Mouse (Mus musculus) midbrain, embryonic 16.5 days (tissue): ENCODE data around the gene Adgrl2. TPM values are rescaled to one million over a fixed set of nuclear protein-coding genes. Genes with fewer than 3 reads are reported as not detected.

Experiments used
- ATAC-seq: fragments of 200-750 bp; cut with Nextera tagmentation; 2 replicates; pipeline ENCODE4 v1.8.0; 2017; ENCODE audit warnings: moderate TSS enrichment
- H3K27ac ChIP-seq: fragments of 300-500 bp; sonication (generic); 2 replicates; pipeline ENCODE4 v1.5.1; 2014; ENCODE audit warnings: mild to moderate bottlenecking, low read length, mixed read lengths
- H3K27me3 ChIP-seq: fragments of 300-500 bp; sonication (generic); 2 replicates; pipeline ENCODE4 v1.6.1; 2014; ENCODE audit warnings: low read depth, low read length, mixed read lengths; ENCODE audit not compliant: control insufficient read depth, insufficient read depth
- H3K36me3 ChIP-seq: fragments of 300-500 bp; sonication (generic); 2 replicates; pipeline ENCODE4 v1.6.1; 2014; ENCODE audit warnings: mild to moderate bottlenecking, low read length, moderate library complexity, mixed read lengths; ENCODE audit not compliant: control insufficient read depth, insufficient read depth
- H3K4me1 ChIP-seq: fragments of 300-500 bp; sonication (generic); 2 replicates; pipeline ENCODE4 v1.6.1; 2014; ENCODE audit warnings: mild to moderate bottlenecking, low read length, mixed read lengths; ENCODE audit not compliant: control insufficient read depth, insufficient read depth
- H3K4me2 ChIP-seq: fragments of 300-500 bp; sonication (generic); 2 replicates; pipeline ENCODE4 v1.6.1; 2014; ENCODE audit warnings: mild to moderate bottlenecking, low read length, mixed read lengths
- H3K4me3 ChIP-seq: fragments of 300-500 bp; sonication (generic); 2 replicates; pipeline ENCODE4 v1.5.1; 2014; ENCODE audit warnings: low read depth, mild to moderate bottlenecking, low read length, moderate library complexity, mixed read lengths
- H3K9ac ChIP-seq: fragments of 300-500 bp; sonication (generic); 2 replicates; pipeline ENCODE4 v1.6.1; 2014; ENCODE audit warnings: low read depth, low read length, mixed read lengths
- H3K9me3 ChIP-seq: fragments of 300-500 bp; sonication (generic); replicated peaks from 2 replicates; pipeline ENCODE4 v1.6.1; 2014; ENCODE audit warnings: mild to moderate bottlenecking, low read length, mixed read lengths; ENCODE audit not compliant: control insufficient read depth, poor library complexity, severe bottlenecking
- WGBS: fragments of 180-500 bp; shearing (Covaris S2); extraction: QIAGEN DNeasy Blood & Tissue Kit; methylation state at CpG from one replicate; pipeline ENCODE4 v1.1.7; 2014; 5-methylcytosine and 5-hydroxymethylcytosine counted together
- polyA plus RNA-seq: library from polyadenylated mRNA; unstranded; fragments of >200 nt; fragmentation: Nextera tagmentation; extraction: Ambion mirVana; gene quantifications from 2 replicates; pipeline ENCODE4 v1.2.1, GENCODE M21; 2015

The Adgrl2 gene
- polyA plus RNA-seq, 1 experiment from 2014 or later: 119 TPM

GRCm38 (mm10) chr3:148982370-148982769 is 8.0 kb downstream of the Adgrl2 start:
- no peak overlapping the region for H3K4me3 ChIP-seq
- no peak for ATAC-seq
- no peak overlapping the region for H3K27ac ChIP-seq
- no peaks in the 10 kb centered on the region for H3K36me3 ChIP-seq
- WGBS: 77% methylated on average over 4 of the region's 4 CpGs
- H3K9me3 ChIP-seq: no peaks in the 10 kb centered on the region
- no peak overlapping the region for H3K9ac ChIP-seq
- H3K4me2 ChIP-seq: no peak overlapping the region
- no peaks in the 10 kb centered on the region for H3K27me3 ChIP-seq
- peaks cover 35% of the 10 kb centered on the region for H3K4me1 ChIP-seq

- Histone ChIP-seq H3K4me2 (peak overlapping the region; percentile 6; the same call in 1 of the 2 replicates), H3K36me3 (no peaks in the 10 kb centered on the region), H3K4me1 (peaks cover 40% of the 10 kb centered on the region), H3K27me3 (no peaks in the 10 kb centered on the region), H3K9ac (no peak overlapping the region), H3K27ac (no peak overlapping the region), H3K9me3 (no peaks in the 10 kb centered on the region), H3K4me3 (no peak overlapping the region)
- no peak for ATAC-seq
- WGBS: 66% methylated on average over 8 of the region's 8 CpGs
Measured at GRCm38 (mm10) chr3:148981776-148982175, 8.6 kb downstream of the Adgrl2 start.

- Histone ChIP-seq H3K4me2 (no peak overlapping the region; the same call in 1 of the 2 replicates), H3K9me3 (no peaks in the 10 kb centered on the region), H3K27ac (no peak overlapping the region), H3K4me1 (peaks cover 26% of the 10 kb centered on the region), H3K9ac (no peak overlapping the region), H3K27me3 (no peaks in the 10 kb centered on the region), H3K36me3 (no peaks in the 10 kb centered on the region), H3K4me3 (no peak overlapping the region)
- no peak for ATAC-seq
- WGBS: 44% methylated on average over 8 of the region's 8 CpGs
Measured at GRCm38 (mm10) chr3:148978541-148978940, 11.8 kb downstream of the Adgrl2 start.

GRCm38 (mm10) chr3:148977838-148978237 is 12.5 kb downstream of the Adgrl2 start:
- H3K36me3 ChIP-seq: no peaks in the 10 kb centered on the region
- WGBS: 64% methylated on average over 6 of the region's 6 CpGs
- peak overlapping the region; percentile 58; the same call in 1 of the 2 replicates for H3K9ac ChIP-seq
- H3K4me3 ChIP-seq: peak overlapping the region; percentile 41
- H3K27me3 ChIP-seq: no peaks in the 10 kb centered on the region
- H3K27ac ChIP-seq: no peak overlapping the region
- ATAC-seq: no peak
- H3K4me2 ChIP-seq: peak overlapping the region; percentile 82
- peaks cover 26% of the 10 kb centered on the region for H3K4me1 ChIP-seq
- H3K9me3 ChIP-seq: no peaks in the 10 kb centered on the region

- Histone ChIP-seq H3K9me3 (no peaks in the 10 kb centered on the region), H3K4me1 (peaks cover 29% of the 10 kb centered on the region), H3K4me2 (peak overlapping the region; percentile 82), H3K27ac (peak overlapping the region; percentile 76), H3K9ac (peak overlapping the region; percentile 58), H3K4me3 (peak overlapping the region; percentile 41), H3K27me3 (no peaks in the 10 kb centered on the region), H3K36me3 (no peaks in the 10 kb centered on the region)
- peak; percentile 85 for ATAC-seq
- WGBS: 3% methylated on average over 16 of the region's 16 CpGs
Measured at GRCm38 (mm10) chr3:148977124-148977529, 13.2 kb downstream of the Adgrl2 start.

GRCm38 (mm10) chr3:148971893-148972596 is 18.3 kb downstream of the Adgrl2 start:
- no peak overlapping the region for H3K27ac ChIP-seq
- no peak for ATAC-seq
- WGBS: 85% methylated on average over 11 of the region's 11 CpGs
- H3K9ac ChIP-seq: no peak overlapping the region
- no peaks in the 10 kb centered on the region for H3K9me3 ChIP-seq
- no peaks in the 10 kb centered on the region for H3K27me3 ChIP-seq
- H3K36me3 ChIP-seq: no peaks in the 10 kb centered on the region
- no peak overlapping the region for H3K4me3 ChIP-seq
- no peak overlapping the region for H3K4me2 ChIP-seq
- H3K4me1 ChIP-seq: peaks cover 9% of the 10 kb centered on the region; the same call in 1 of the 2 replicates

- no peaks in the 10 kb centered on the region for H3K36me3 ChIP-seq
- no peak for ATAC-seq
- 33% methylated on average over 13 of the region's 13 CpGs for WGBS
- no peak overlapping the region for H3K27ac ChIP-seq
- H3K4me2 ChIP-seq: peak overlapping the region; percentile 15; the same call in 1 of the 2 replicates
- H3K4me3 ChIP-seq: no peak overlapping the region
- no peak overlapping the region for H3K9ac ChIP-seq
- peaks cover 18% of the 10 kb centered on the region for H3K4me1 ChIP-seq
- H3K27me3 ChIP-seq: no peaks in the 10 kb centered on the region
- H3K9me3 ChIP-seq: no peaks in the 10 kb centered on the region
Measured at GRCm38 (mm10) chr3:148964991-148965605, 25.3 kb downstream of the Adgrl2 start.

- Histone ChIP-seq H3K27me3 (no peaks in the 10 kb centered on the region), H3K36me3 (no peaks in the 10 kb centered on the region), H3K27ac (no peak overlapping the region), H3K4me1 (peaks cover 28% of the 10 kb centered on the region), H3K9me3 (no peaks in the 10 kb centered on the region), H3K4me2 (no peak overlapping the region), H3K9ac (no peak overlapping the region), H3K4me3 (no peak overlapping the region)
- no peak for ATAC-seq
- 94% methylated on average over 5 of the region's 5 CpGs for WGBS
Measured at GRCm38 (mm10) chr3:148963381-148964044, 26.8 kb downstream of the Adgrl2 start.

- Histone ChIP-seq H3K36me3 (no peaks in the 10 kb centered on the region), H3K4me3 (no peak overlapping the region), H3K4me2 (no peak overlapping the region), H3K9me3 (no peaks in the 10 kb centered on the region), H3K27me3 (no peaks in the 10 kb centered on the region), H3K9ac (no peak overlapping the region), H3K4me1 (peaks cover 31% of the 10 kb centered on the region), H3K27ac (no peak overlapping the region)
- ATAC-seq: no peak
- WGBS: 53% methylated on average over 5 of the region's 5 CpGs
Measured at GRCm38 (mm10) chr3:148961611-148962010, 28.7 kb downstream of the Adgrl2 start.
